Mouse (Mus musculus) heart, embryonic 16.5 days (tissue): ENCODE measurements around the gene Gtf3c2. TPM values are rescaled to one million over a fixed set of nuclear protein-coding genes. Genes with fewer than 3 reads are reported as not detected.

Source experiments
- ATAC-seq: fragments of 200-750 bp; cut with Nextera tagmentation; replicated peaks from 2 replicates; pipeline ENCODE4 v1.8.0; 2017; ENCODE audit warnings: moderate number of reproducible peaks; ENCODE audit not compliant: insufficient read depth, low FRiP score; ENCODE audit errors: extremely low read depth
- H3K27ac ChIP-seq: fragments of 300-500 bp; sonication (generic); 2 replicates; pipeline ENCODE4 v1.5.1; 2014; ENCODE audit warnings: mild to moderate bottlenecking, low read length, control low read depth, moderate library complexity
- H3K27me3 ChIP-seq: fragments of 300-500 bp; sonication (generic); 2 replicates; pipeline ENCODE4 v1.6.1; 2014; ENCODE audit warnings: low read length, mixed read lengths; ENCODE audit not compliant: control insufficient read depth, insufficient read depth
- H3K36me3 ChIP-seq: fragments of 300-500 bp; sonication (generic); 2 replicates; pipeline ENCODE4 v1.6.1; 2014; ENCODE audit not compliant: control insufficient read depth, insufficient read depth
- H3K4me1 ChIP-seq: fragments of 300-500 bp; sonication (generic); 2 replicates; pipeline ENCODE4 v1.6.1; 2014; ENCODE audit warnings: low read length, mixed read lengths; ENCODE audit not compliant: control insufficient read depth, insufficient read depth
- H3K4me2 ChIP-seq: fragments of 300-500 bp; sonication (generic); 2 replicates; pipeline ENCODE4 v1.6.1; 2014; ENCODE audit warnings: low read depth, mild to moderate bottlenecking, control low read depth, low read length
- H3K4me3 ChIP-seq: fragments of 300-500 bp; sonication (generic); 2 replicates; pipeline ENCODE4 v1.5.1; 2014; ENCODE audit warnings: mild to moderate bottlenecking, control low read depth, low read length
- H3K9ac ChIP-seq: fragments of 300-500 bp; sonication (generic); 2 replicates; pipeline ENCODE4 v1.6.1; 2014; ENCODE audit warnings: low read length, control low read depth
- H3K9me3 ChIP-seq: fragments of 300-500 bp; sonication (generic); replicated peaks from 2 replicates; pipeline ENCODE4 v1.6.1; 2016; ENCODE audit warnings: low read length; ENCODE audit not compliant: control insufficient read depth
- WGBS: fragments of 180-500 bp; shearing (Covaris S2); extraction: QIAGEN DNeasy Blood & Tissue Kit; methylation state at CpG from one replicate; pipeline ENCODE4 v1.1.7; 2014; 5-methylcytosine and 5-hydroxymethylcytosine counted together
- polyA plus RNA-seq: library from polyadenylated mRNA; unstranded; fragments of >200 nt; fragmentation: Nextera tagmentation; extraction: Ambion mirVana; gene quantifications from 2 replicates; pipeline ENCODE4 v1.2.1, GENCODE M21; 2015

The Gtf3c2 gene
- polyA plus RNA-seq, 1 experiment from 2014 or later: 39.7 TPM

DNA sequence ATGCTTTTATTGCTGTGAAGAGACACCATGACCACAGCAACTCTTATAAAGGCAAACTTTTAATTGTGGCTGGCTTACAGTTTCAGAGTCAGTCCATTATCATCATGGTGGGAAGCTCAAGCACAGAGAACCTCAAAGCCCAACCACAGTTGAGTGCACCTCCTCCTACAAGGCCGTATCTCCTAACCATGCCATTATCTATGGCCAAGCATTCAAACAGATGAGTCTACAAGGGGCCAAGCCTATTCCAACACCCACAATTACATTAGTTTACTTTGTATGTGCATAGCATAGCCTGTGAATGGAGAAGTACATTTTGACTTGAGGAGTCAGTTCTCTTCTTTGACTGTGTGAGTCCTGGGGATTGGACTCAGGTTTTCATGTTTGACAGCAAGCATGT lies 15.1 kb downstream of the Gtf3c2 start:
- no peak overlapping the region for H3K4me3 ChIP-seq
- no peak for ATAC-seq
- H3K4me1 ChIP-seq: no peaks in the 10 kb centered on the region
- WGBS: 70% methylated on average over 1 of the region's 1 CpGs
- H3K36me3 ChIP-seq: peaks cover 63% of the 10 kb centered on the region
- H3K4me2 ChIP-seq: no peak overlapping the region
- H3K9me3 ChIP-seq: no peaks in the 10 kb centered on the region
- no peak overlapping the region for H3K27ac ChIP-seq
- no peak overlapping the region for H3K9ac ChIP-seq
- H3K27me3 ChIP-seq: no peaks in the 10 kb centered on the region

DNA sequence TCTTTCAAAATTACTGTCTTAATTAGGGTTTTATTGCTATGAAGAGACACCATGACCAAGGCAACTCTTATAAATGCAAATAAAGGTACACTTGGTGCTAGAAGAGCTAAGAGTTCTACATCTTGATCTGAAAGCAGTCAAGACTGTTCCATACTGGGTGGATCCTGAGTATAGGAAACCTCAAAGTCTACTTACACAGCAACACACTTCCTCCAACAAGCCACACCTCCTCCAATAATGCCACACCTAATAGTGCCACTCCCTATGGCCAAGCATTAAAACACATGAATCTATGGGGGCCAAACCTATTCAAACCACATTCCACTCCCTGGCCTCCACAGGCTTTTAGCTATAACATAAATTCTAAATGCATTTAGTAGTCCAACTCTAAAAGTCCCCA lies 17.5 kb downstream of the Gtf3c2 start:
- Histone ChIP-seq H3K4me3 (no peak overlapping the region), H3K9me3 (no peaks in the 10 kb centered on the region), H3K36me3 (peaks cover 62% of the 10 kb centered on the region), H3K4me1 (no peaks in the 10 kb centered on the region), H3K27ac (no peak overlapping the region), H3K9ac (no peak overlapping the region), H3K27me3 (no peaks in the 10 kb centered on the region), H3K4me2 (no peak overlapping the region)
- ATAC-seq: no peak

DNA sequence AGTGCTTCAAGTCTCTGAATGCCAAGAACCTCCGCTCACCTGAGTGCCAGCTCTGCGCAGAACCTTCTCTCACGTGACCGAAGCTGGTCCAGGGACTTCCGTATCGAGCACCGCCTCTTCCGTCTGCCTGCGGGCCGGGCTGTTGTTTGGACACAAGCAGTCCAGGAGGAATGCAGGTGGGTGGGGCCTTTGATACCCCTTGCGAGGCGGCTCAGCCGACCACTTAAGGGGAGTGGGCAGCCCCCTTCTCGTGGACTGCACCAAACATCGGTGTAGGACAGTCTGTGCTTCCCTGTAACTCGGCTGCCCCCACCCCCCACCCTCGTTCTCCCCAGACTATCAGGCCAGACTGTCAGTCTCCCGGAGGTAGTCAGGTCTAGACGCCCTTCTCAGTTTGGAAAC lies 25.8 kb downstream of the Gtf3c2 start, which contains the start of gene Mpv17:
TSS of gene Mpv17 (minus strand) at position 100 of the 402 bp plus-strand sequence.
- peak within 1 kb of the TSS; percentile 78 for H3K4me3 ChIP-seq
- no peaks in the 10 kb centered on the region for H3K27me3 ChIP-seq
- peak within 1 kb of the TSS; percentile 87 for H3K9ac ChIP-seq
- H3K9me3 ChIP-seq: no peaks in the 10 kb centered on the region
- H3K4me2 ChIP-seq: peak within 1 kb of the TSS; percentile 74
- peak; percentile 91 for ATAC-seq
- H3K4me1 ChIP-seq: peaks cover 13% of the 10 kb centered on the region
- WGBS: under 1% methylated on average over 19 of the region's 19 CpGs
- H3K36me3 ChIP-seq: peaks cover 26% of the 10 kb centered on the region
- peak within 1 kb of the TSS; percentile 66 for H3K27ac ChIP-seq

DNA sequence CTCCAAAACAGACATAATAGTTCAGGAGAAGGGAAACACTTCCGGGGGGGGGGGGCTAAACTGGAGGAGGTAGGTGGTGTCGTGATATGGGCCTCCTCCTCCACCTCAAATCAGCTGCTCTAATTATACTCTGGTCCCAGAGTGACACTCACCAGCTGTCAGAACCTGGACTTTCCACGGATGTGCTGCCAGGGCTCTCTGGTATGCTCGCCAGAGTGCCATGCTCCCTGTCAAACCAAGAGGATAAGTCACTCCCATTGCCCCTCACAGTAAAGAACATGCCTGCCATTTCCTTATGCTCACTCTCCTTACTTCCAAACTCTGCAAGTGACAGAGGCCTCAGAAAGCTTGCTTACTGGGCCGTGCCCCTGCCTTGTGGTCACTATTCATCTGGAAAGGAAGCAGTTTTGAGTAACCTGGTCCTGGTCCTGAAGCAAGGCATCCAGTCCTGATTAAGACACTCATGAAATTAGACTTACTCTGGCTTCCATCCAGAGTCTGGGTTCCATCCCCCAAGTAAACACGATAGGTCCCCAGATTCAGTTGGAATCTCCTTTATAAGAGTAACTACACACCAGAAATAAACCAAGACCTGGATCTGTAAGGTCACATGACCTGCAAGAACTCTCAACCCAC lies 26.3 kb downstream of the Gtf3c2 start:
- ATAC-seq: peak; percentile 38
- Histone ChIP-seq H3K9ac (peak overlapping the region; percentile 87), H3K4me3 (peak overlapping the region; percentile 78), H3K27me3 (no peaks in the 10 kb centered on the region), H3K4me1 (peaks cover 13% of the 10 kb centered on the region), H3K4me2 (peak overlapping the region; percentile 74), H3K36me3 (peaks cover 21% of the 10 kb centered on the region), H3K9me3 (no peaks in the 10 kb centered on the region), H3K27ac (peak overlapping the region; percentile 66)
- WGBS: 27% methylated on average over 6 of the region's 6 CpGs

DNA sequence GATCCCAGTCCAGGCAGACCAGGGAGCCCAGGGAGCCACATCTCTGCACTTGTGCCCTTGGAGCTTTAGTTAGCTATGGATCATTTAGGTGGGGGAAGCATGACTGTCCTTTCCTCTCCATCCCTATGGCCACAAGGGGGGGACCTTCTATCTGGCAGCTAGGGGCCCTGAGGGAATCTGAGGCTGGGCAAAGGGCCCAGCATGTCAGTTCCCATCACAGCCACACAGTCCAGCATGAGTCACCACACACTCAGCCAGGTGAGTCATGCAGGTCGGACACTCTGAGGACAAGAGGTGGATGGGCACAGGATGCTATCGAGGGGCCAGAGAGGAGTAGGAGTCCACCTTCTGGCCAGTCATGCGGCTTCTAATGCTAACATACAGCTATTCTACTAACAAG lies 28.2 kb downstream of the Gtf3c2 start:
- Histone ChIP-seq H3K27ac (no peak overlapping the region), H3K9ac (no peak overlapping the region), H3K4me3 (no peak overlapping the region), H3K9me3 (no peaks in the 10 kb centered on the region), H3K36me3 (peaks cover 3% of the 10 kb centered on the region), H3K4me1 (peaks cover 13% of the 10 kb centered on the region), H3K4me2 (no peak overlapping the region), H3K27me3 (no peaks in the 10 kb centered on the region)
- 0 out of 2 replicates have a peak, but pooled peaks have one; percentile 35 for ATAC-seq
- WGBS: 72% methylated on average over 3 of the region's 3 CpGs

DNA sequence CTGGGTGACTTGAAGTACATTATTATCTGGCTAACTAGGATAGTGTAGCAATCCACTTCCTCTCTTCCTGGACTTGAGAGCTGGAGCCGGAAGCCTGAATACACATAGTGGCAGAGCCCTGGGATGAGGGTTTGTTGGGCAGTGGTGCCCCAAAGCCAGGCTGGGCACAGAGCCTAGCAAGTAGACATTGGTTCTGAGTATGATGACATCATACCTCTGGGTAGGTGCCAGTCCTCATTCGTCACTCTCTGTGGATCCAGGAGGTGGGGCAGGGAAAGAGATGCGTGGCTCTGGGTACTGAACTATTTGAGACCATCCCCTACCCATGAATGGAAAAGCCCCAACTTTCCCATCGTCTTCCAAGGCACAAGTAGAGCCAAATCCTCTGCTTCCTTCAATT lies 30.2 kb downstream of the Gtf3c2 start:
- peaks cover 11% of the 10 kb centered on the region for H3K36me3 ChIP-seq
- no peaks in the 10 kb centered on the region for H3K27me3 ChIP-seq
- peaks cover 13% of the 10 kb centered on the region for H3K4me1 ChIP-seq
- WGBS: 66% methylated on average over 4 of the region's 4 CpGs
- H3K27ac ChIP-seq: no peak overlapping the region
- no peak for ATAC-seq
- no peak overlapping the region for H3K4me3 ChIP-seq
- no peaks in the 10 kb centered on the region for H3K9me3 ChIP-seq
- no peak overlapping the region for H3K4me2 ChIP-seq
- H3K9ac ChIP-seq: no peak overlapping the region

DNA sequence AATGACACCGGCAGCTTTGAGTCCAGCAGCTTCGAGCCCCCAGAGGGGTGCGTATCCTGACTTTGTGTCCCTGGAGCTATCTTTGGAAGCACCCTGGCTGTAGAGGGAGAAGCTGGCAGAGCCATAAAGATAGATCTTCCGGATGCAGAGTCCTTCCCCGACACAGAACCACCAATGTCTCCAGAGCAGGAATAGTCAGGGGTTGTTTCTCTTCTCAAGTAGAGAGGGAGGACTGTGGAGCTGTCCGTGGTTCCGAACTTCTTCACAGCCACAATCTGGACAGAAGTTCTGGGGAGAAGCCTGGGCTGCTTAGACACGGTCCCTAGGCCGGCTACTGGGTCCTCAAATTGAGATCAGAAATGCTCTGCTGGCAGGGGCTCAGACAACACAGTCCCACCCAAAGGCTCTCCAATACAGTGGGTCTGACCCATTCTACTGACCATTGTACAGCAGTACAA lies 40.9 kb downstream of the Gtf3c2 start:
- Histone ChIP-seq H3K4me3 (peak overlapping the region; percentile 31), H3K4me1 (peaks cover 17% of the 10 kb centered on the region), H3K9ac (no peak overlapping the region), H3K27ac (no peak overlapping the region), H3K9me3 (no peaks in the 10 kb centered on the region), H3K36me3 (peaks cover 10% of the 10 kb centered on the region), H3K27me3 (peaks cover 47% of the 10 kb centered on the region), H3K4me2 (peak overlapping the region; percentile 58)
- 9% methylated on average over 9 of the region's 9 CpGs for WGBS
- ATAC-seq: 0 out of 2 replicates have a peak, but pooled peaks have one; percentile 14

DNA sequence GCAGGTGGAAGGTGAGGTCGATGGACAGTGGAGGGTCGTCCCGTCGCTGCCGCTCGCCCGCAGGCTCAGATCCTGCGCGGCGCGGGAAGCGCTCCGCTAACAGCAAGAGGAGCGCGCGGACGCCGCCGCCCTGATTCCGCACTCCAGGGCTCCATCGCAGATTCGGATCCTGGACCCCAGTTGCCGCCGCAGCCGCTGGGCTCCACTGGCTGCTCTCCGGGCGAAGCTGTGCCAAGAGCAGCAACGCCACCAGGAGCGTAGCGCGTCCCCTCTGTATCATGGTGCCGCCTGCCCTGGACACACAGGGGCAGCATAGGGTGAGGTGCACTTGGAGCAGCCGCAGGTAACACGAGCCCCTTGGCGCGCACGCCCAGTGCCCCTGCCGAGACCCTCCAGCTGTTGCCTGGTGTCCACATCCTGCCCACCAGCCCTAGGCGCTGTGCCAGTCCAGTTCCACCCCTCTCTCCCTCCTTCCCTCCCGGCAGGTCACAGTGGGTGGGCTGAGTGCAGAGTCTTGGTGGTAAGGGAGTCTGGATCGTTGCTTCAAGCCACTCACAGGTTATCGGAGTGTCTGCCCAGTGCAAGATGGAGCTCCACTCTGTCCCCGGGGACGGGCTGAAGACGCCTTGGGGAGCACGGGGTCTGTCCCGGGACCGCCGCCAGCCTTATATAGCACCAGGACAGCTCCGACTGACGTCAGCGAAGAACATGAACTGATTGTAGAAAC lies 41.5 kb downstream of the Gtf3c2 start, which contains the start of gene Ucn:
TSS of gene Ucn (minus strand) at position 589 of the 727 bp plus-strand sequence.
- H3K27me3 ChIP-seq: peaks cover 47% of the 10 kb centered on the region
- H3K27ac ChIP-seq: no peak within 1 kb of the TSS
- peaks cover 17% of the 10 kb centered on the region for H3K4me1 ChIP-seq
- H3K4me3 ChIP-seq: peak within 1 kb of the TSS; percentile 31
- H3K9ac ChIP-seq: no peak within 1 kb of the TSS
- H3K36me3 ChIP-seq: peaks cover 10% of the 10 kb centered on the region
- no peaks in the 10 kb centered on the region for H3K9me3 ChIP-seq
- WGBS: 2% methylated on average over 52 of the region's 52 CpGs
- peak within 1 kb of the TSS; percentile 58 for H3K4me2 ChIP-seq
- 0 out of 2 replicates have a peak, but pooled peaks have one; percentile 49 for ATAC-seq

DNA sequence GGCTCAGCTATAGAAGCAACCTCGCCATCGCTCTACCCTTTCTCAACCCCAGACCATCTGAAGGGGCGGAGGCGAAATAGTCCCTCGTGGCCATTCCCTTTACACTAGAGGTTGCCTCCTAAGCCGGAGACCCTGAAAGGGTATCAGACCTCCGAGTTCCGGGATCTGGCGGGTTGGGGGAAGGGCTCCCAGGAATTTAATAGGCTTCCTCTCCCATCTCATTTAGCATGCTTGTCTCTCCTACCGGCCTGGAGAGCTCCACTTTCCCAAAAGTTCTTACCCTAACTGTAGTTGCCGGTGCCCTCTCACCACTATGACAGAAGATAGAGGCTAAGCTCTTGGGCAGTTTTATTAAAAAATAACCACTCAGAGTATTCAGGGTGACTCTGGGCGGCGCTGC lies 42.3 kb downstream of the Gtf3c2 start:
- Histone ChIP-seq H3K27me3 (peaks cover 47% of the 10 kb centered on the region), H3K27ac (no peak overlapping the region), H3K9ac (no peak overlapping the region), H3K36me3 (peaks cover 7% of the 10 kb centered on the region), H3K4me2 (peak overlapping the region; percentile 58), H3K4me3 (peak overlapping the region; percentile 31), H3K4me1 (peaks cover 17% of the 10 kb centered on the region), H3K9me3 (no peaks in the 10 kb centered on the region)
- no peak for ATAC-seq
- WGBS: 4% methylated on average over 13 of the region's 13 CpGs
